Mouse (Mus musculus) lung, postnatal 0 days (tissue): ENCODE measurements around the gene Cfap77.

Experiments
- CTCF ChIP-seq: IDR thresholded peaks from 2 replicates; pipeline ENCODE4 v1.5.1; 2016; ENCODE audit warnings: antibody characterized with exemption, mild to moderate bottlenecking
- EP300 ChIP-seq: IDR thresholded peaks from 2 replicates; pipeline ENCODE4 v1.6.1; 2016; ENCODE audit warnings: antibody characterized with exemption, mild to moderate bottlenecking, control low read depth

DNA sequence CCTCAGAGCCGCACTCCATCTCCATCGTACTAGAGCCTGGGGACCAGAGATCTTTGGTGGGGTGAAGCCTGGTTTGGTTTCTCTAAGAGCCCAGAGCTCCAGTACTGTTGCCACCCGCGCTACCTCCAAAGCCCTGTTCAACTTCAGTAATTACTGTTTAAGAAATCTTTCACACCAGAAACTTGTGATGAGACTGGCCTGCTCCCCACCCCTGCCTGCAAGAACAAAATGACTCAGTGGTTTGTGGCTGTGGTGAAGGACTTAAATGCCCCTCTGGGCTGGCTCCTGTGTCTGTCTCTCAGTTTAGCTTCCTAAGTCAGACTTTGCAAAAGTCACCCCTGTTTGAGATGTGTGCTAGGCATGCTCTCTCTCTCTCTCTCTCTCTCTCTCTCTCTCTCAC is 141.9 kb downstream of the Cfap77 start:
- TF ChIP-seq CTCF (no peak), EP300 (no peak)
